Mouse (Mus musculus) left cerebral cortex, postnatal 10 days (tissue): ENCODE measurements around the gene Map7d1. TPM values are rescaled to one million over a fixed set of nuclear protein-coding genes. Genes with fewer than 3 reads are reported as not detected.
"Not testable (repeated sequence)": the region's sequence is repeated elsewhere in the genome, so short reads cannot be mapped to it uniquely, and the experiment has no call there.

Source experiments
- DNase-seq, 2 experiments: peaks; one replicate each; pipeline ENCODE4 v3.0.0; 2021 to 2022; ENCODE audit warnings: low spot score in 2 of 2, mixed read lengths in 1 of 2; ENCODE audit errors: extremely low spot score in 1 of 2
- intact Hi-C: fragments of 180-260 bp; cut with DNase I; formaldehyde crosslinking; loops from one replicate; pipeline ENCODE4 v1.15.1; 2025
- total RNA-seq, 2 experiments: library from RNA; stranded (reverse); gene quantifications; 2 replicates each; pipeline ENCODE4 v1.2.3; 2021

The Map7d1 gene
- total RNA-seq, 2 experiments from 2014 or later, result 218 to 226 TPM

DNA sequence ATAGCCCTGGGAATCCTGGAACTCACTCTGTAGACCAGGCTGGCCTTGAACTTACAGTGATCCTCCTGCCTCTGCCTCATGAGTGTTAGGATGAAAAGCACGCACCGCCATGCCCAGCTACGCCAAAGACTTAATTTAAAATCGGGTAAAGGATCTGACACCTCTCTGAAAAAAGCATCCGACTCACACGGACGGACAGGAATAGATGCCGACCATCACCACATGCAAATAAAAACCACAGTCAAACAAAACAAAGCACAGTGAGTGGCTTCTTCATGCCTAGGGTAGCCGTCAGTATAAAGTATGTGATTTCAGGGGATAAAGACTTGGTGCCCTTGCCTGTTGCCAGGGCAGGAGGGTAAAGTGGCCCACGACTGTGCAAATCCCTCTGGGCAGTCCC is 36.1 kb downstream of the Map7d1 start:
- DNase-seq, result no peak
- intact Hi-C loops, result no loop called here

DNA sequence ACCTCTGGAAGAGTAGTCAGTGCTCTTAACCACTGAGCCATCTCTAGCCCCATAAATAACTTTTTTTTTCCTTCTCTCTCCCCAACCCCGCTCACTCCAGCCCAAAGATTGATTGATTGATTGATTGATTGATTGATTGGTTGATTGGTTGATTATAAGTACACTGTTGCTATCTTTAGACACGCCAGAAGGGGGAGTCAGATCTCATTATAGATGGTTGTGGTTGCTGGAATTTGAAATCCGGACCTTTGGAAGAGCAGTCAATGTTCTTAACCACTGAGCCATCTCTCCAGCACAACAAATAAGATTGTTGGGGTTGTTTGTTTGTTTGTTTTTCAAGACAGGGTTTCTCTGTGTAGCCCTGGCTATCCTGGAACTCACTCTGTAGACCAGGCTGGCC is 36.6 kb downstream of the Map7d1 start:
- intact Hi-C loops, result not testable (repeated sequence)

DNA sequence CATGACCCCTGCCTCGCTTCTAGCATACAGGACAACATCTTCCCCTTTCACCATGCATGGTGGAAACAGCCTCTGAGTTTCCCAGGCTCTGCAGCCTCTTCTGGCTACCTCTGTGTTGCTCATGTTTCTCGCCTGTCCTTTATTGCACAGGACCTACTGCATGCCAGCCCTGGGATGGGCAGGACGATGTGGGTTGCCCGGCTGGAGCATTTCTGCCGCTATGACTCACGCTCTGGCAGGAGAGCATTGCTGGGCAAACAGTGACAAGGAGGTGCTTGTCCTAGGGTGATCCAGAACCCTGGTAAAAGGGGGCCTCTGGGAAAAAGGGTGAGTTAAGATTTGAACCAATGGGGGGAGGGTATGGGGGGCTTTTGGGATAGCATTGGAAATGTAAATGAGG is 38.4 kb downstream of the Map7d1 start:
- intact Hi-C loops, result no loop called here
- DNase-seq, result no peak

More for the DNA sequence above, 36.6 kb downstream of the Map7d1 start:
- not testable (repeated sequence) for DNase-seq

DNA sequence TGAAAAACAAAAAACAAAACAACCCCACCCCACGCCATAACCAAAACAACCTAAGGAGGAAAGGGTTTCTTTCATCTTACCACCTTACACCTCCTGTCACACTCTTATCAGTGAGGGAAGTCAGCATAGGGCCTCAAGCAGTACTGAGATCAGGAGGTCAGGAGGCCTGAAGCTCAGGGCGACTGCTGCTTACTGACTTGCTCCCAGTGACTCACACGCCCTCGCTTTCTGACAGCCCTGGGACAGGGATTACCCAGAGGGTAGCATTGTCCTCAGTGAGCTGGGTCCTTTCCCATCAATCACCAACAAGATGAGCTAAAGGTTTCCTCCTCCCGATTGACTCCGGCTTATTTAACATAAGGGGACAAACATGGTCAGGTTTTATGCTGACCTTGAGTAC is 49.1 kb downstream of the Map7d1 start:
- DNase-seq, result no peak
- intact Hi-C loops, result no loop called here

GRCm38 (mm10) chr4:126205386-126205785 is 50.8 kb downstream of the Map7d1 start:
- intact Hi-C loops, result no loop called here
- DNase-seq, result no peak

DNA sequence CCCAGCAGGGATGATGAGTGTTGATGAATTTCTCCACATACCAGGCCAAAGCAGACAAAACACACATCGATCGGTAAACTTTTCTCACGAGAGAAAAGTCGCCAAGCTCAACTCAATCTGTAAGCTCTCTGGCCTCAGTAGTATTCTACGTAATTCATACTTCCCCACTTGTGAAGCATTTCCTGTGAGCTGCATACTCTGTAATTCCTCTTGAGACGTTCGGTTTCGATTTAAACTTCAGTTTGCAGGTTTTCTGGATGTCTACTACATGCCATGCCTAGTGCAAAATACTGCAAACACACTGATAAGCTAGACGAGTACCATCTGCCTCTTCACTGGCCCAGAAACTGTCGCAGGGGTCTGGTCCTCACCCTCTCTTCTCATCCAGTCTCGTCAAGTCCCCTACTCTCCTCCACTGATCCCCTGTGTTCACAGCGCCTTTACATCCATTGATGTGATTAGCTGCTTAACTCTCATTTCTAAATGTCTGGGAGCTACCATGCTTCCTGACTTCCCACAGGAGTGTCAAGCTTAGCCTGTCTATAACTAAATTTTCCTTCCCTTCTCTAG is 51.4 kb downstream of the Map7d1 start:
- intact Hi-C loops, result no loop called here
- no peak for DNase-seq

- no peak for DNase-seq
- intact Hi-C loops, result no loop called here
Observed at GRCm38 (mm10) chr4:126204016-126204415, 52.1 kb downstream of the Map7d1 start.

DNA sequence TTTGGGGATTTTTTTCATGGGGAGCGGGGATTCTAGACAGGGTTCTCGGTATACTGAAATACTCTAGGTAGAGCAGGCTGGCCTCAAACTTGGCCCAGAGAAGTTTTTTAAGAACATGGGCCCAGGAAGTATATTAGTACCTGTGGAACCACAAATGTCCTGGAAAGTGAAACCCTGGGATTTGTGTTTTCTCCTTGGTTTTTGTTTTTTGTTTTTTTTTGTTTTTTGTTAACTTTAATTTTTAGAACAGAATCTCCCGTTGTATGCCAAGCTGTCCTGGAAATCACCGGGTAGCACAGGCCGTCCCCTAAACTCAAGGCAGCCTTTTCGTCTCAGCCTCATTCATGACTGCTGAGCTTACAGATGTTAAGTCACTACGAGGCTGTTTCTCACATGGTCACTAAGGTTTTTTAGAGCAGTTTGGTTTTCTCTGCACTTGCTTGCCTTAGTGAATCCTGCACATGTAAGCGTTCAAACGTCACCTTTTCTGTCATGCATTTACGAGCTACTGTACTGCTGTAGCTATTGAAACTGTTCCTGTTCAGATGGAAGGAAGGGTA is 52.7 kb downstream of the Map7d1 start:
- intact Hi-C loops, result no loop called here
- no peak for DNase-seq

- peak; percentile 98 to 100 for DNase-seq
- intact Hi-C loops, result no loop called here
Observed at GRCm38 (mm10) chr4:126202303-126203181, 53.6 kb downstream of the Map7d1 start, which contains the start of gene Thrap3. Gene Thrap3 (minus strand): TSS chr4:126202760.

DNA sequence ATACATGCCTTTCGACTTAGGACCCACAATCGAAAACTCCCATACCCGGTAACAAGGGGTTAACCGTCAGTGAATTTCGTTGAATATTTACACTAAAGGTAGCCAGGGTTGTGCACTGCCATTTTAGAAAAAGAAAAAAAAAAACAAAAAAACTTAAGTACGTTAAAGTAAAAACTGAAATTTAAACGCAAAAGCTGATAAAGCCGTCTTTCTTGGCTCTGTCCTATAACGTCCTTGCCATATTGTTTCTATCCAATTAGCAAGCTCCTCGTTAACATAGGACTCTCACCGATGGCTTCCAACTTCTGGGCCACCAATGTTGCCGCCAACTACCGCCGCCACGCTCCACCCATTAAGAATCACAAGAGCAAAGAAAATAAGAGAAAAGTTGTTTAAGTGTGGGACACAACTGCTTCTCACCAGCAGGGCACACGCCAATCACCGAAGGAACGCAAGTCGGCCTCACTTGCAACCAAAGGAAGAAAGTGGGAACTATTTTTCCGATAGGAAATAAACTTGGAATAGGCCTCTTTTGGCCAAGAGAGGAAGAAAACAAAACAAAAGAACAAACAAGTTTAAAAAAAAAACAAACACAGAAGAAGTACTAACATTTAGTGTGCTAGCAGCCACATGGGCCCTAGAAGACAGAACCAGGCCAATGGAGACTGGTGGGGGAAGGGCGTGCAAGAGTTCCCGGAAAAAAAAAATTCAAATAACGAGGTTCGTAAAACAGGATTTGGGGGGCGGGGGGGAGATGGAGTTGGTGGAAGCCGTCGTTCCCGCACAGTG is 54.4 kb downstream of the Map7d1 start:
- DNase-seq, result peak in 1 of 2 experiments; percentile 51
- intact Hi-C loops, result no loop called here

DNA sequence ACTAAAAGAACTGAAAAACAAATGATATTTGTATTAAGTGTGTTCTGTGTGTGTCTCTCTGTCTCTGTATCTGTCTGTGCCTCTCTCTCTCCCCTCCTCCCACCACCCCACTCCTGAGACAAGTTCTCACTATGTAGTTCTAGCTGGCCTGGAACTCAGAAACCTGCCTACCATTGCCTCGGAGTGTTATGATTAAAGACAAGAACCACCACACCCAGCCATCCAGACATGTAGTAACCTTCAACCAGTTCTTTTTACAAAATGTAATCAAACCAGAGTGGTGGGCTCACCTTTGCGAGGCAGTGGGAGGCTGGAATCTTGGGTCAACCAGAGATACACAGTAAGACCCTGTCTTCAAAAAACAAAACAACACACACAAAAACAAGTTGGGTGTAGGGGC is 55.5 kb downstream of the Map7d1 start:
- intact Hi-C loops, result no loop called here
- no peak for DNase-seq

- intact Hi-C loops, result no loop called here
- no peak for DNase-seq
Observed at GRCm38 (mm10) chr4:126200036-126200435, 56.1 kb downstream of the Map7d1 start.

GRCm38 (mm10) chr4:126199556-126199955 is 56.6 kb downstream of the Map7d1 start:
- no peak for DNase-seq
- intact Hi-C loops, result no loop called here

GRCm38 (mm10) chr4:126197485-126197884 is 58.7 kb downstream of the Map7d1 start:
- intact Hi-C loops, result no loop called here
- no peak for DNase-seq

- no peak for DNase-seq
- intact Hi-C loops, result no loop called here
Observed at GRCm38 (mm10) chr4:126194916-126195315, 61.2 kb downstream of the Map7d1 start.

DNA sequence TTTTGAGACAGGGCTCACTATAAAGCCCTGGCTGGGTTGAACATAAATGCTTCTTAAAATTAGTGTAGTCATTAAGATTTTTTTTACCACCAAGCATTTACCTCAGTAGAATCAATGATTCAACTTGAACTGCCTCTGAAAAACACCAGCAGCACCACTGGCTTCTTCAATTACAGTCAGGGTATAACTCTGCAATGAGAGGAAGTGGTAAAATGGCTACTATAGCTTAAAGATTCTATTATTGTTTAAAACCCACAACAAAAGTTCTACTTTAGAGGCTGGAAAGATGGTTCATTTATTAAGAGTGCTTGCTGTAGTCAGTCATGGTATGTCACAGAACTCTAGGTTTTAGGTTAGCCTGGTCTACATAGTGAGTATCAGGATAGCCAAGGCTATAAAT is 61.9 kb downstream of the Map7d1 start:
- intact Hi-C loops, result no loop called here
- DNase-seq, result no peak

- intact Hi-C loops, result no loop called here
Observed at GRCm38 (mm10) chr4:126190636-126191035, 65.5 kb downstream of the Map7d1 start.

DNA sequence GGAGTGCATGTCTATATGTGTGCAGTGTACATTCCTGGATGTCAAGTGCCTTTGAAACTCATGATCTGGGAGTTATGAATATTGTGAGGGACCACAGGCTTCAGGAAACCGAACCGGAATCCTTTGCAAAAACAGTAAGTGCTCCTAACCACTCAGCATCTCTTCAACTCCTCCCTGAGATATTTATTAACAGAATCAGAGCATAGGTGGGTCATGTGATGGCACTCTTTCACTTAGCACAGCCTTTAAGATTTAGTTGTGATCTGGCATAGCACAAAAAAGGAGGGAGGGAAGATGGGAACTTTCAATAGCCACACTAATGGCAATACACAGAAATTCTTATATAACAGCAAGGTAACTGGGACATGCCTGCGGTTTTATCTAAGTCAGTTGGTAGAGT is 69.0 kb downstream of the Map7d1 start:
- intact Hi-C loops, result no loop called here

More at GRCm38 (mm10) chr4:126190636-126191035, 65.5 kb downstream of the Map7d1 start:
- DNase-seq, result no peak

DNA sequence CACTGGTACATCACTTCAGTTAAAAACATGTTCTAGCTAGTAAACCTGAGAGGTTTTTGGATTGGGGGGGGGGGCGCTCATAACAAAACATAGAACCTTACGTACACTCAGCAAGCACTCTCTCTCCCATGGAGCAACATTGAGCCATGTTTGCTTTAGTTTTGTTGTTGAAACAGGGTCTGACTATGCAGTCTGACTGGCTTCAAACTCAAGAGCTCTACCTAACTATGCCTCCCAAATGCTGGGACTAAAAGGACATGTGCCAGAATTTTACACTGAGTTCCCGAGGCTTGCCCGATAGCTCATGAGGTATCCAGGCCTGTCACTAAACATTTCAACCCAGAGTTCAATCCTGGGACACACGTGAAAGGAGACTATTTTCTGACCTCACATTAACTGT is 73.1 kb downstream of the Map7d1 start:
- intact Hi-C loops, result loop anchor here (5.0 kb wide), 1 partner anchor 79 kb away; the partner anchor contains the start of gene Trappc3
- no peak for DNase-seq

More for the DNA sequence above, 69.0 kb downstream of the Map7d1 start:
- DNase-seq, result no peak
